Mouse (Mus musculus): ENCODE results near the gene Ncs1. TPM values are rescaled to one million over a fixed set of nuclear protein-coding genes. Genes with fewer than 3 reads are reported as not detected.

Gene Ncs1
- polyA plus RNA-seq, 1 experiment: not detected

- Histone ChIP-seq H3K27ac (ENCODE audit: insufficient read depth, low read depth, low read length) (peak overlapping the region; percentile 96), H3K4me1 (ENCODE audit: control insufficient read depth, insufficient read depth, low read length) (peaks cover 73% of the 10 kb centered on the region), H3K4me3 (ENCODE audit: insufficient read depth, low read depth, low read length) (no peak overlapping the region)
- TF ChIP-seq POLR2A (IDR thresholded peaks at IDR 0.05; ENCODE audit: insufficient read depth, low read depth, low read length) (no peak), CTCF (IDR thresholded peaks at IDR 0.05; ENCODE audit: insufficient read depth, low read depth, low read length) (no peak)
- WGBS: 18% methylated on average over 3 of the region's 3 CpGs
These were observed 7.8 kb downstream of the Ncs1 start for GRCm38 (mm10) chr2:31253463-31253862.

GRCm38 (mm10) chr2:31254806-31255205, 9.2 kb downstream of the Ncs1 start:
- Histone ChIP-seq H3K4me1 (ENCODE audit: control insufficient read depth, insufficient read depth, low read length) (peaks cover 81% of the 10 kb centered on the region), H3K4me3 (ENCODE audit: insufficient read depth, low read depth, low read length) (no peak overlapping the region), H3K27ac (ENCODE audit: insufficient read depth, low read depth, low read length) (peak overlapping the region; percentile 96)
- 80% methylated on average over 3 of the region's 3 CpGs for WGBS
- TF ChIP-seq POLR2A (IDR thresholded peaks at IDR 0.05; ENCODE audit: insufficient read depth, low read depth, low read length): no peak

- peak overlapping the region; percentile 17; the same call in 1 of the 2 replicates for H3K4me3 ChIP-seq (ENCODE audit: insufficient read depth, low read depth, low read length)
- H3K4me1 ChIP-seq (ENCODE audit: control insufficient read depth, insufficient read depth, low read length): peaks cover 78% of the 10 kb centered on the region
- peak overlapping the region; percentile 96 for H3K27ac ChIP-seq (ENCODE audit: insufficient read depth, low read depth, low read length)
- 8% methylated on average over 21 of the region's 21 CpGs for WGBS
- TF ChIP-seq POLR2A (IDR thresholded peaks at IDR 0.05; ENCODE audit: insufficient read depth, low read depth, low read length): no peak
- no peak for TF ChIP-seq CTCF (IDR thresholded peaks at IDR 0.05; ENCODE audit: insufficient read depth, low read depth, low read length)
These were observed 10.6 kb downstream of the Ncs1 start for GRCm38 (mm10) chr2:31255952-31256938.

- TF ChIP-seq POLR2A (IDR thresholded peaks at IDR 0.05; ENCODE audit: insufficient read depth, low read depth, low read length) (no peak), CTCF (IDR thresholded peaks at IDR 0.05; ENCODE audit: insufficient read depth, low read depth, low read length) (no peak)
- peaks cover 83% of the 10 kb centered on the region for H3K4me1 ChIP-seq (ENCODE audit: control insufficient read depth, insufficient read depth, low read length)
- H3K4me3 ChIP-seq (ENCODE audit: insufficient read depth, low read depth, low read length): peak overlapping the region; percentile 17; the same call in 1 of the 2 replicates
- 10% methylated on average over 6 of the region's 6 CpGs for WGBS
- peak overlapping the region; percentile 96 for H3K27ac ChIP-seq (ENCODE audit: insufficient read depth, low read depth, low read length)
These were observed 11.5 kb downstream of the Ncs1 start for GRCm38 (mm10) chr2:31257096-31257495.

- Histone ChIP-seq H3K27ac (ENCODE audit: insufficient read depth, low read depth, low read length) (peak overlapping the region; percentile 96), H3K4me1 (ENCODE audit: control insufficient read depth, insufficient read depth, low read length) (peaks cover 93% of the 10 kb centered on the region), H3K4me3 (ENCODE audit: insufficient read depth, low read depth, low read length) (peak overlapping the region; percentile 46)
- 13% methylated on average over 22 of the region's 22 CpGs for WGBS
- TF ChIP-seq CTCF (IDR thresholded peaks at IDR 0.05; ENCODE audit: insufficient read depth, low read depth, low read length) (no peak), POLR2A (IDR thresholded peaks at IDR 0.05; ENCODE audit: insufficient read depth, low read depth, low read length) (no peak)
These were observed 13.2 kb downstream of the Ncs1 start for GRCm38 (mm10) chr2:31258609-31259366.

- Histone ChIP-seq H3K27ac (ENCODE audit: insufficient read depth, low read depth, low read length) (peak overlapping the region; percentile 96; the same call in 1 of the 2 replicates), H3K4me1 (ENCODE audit: control insufficient read depth, insufficient read depth, low read length) (peaks cover 93% of the 10 kb centered on the region), H3K4me3 (ENCODE audit: insufficient read depth, low read depth, low read length) (peak overlapping the region; percentile 46)
- 36% methylated on average over 9 of the region's 9 CpGs for WGBS
- TF ChIP-seq CTCF (IDR thresholded peaks at IDR 0.05; ENCODE audit: insufficient read depth, low read depth, low read length): no peak
- TF ChIP-seq POLR2A (IDR thresholded peaks at IDR 0.05; ENCODE audit: insufficient read depth, low read depth, low read length): no peak
These were observed 13.8 kb downstream of the Ncs1 start for GRCm38 (mm10) chr2:31259367-31259920.

- 67% methylated on average over 8 of the region's 8 CpGs for WGBS
- H3K4me3 ChIP-seq (ENCODE audit: insufficient read depth, low read depth, low read length): no peak overlapping the region
- peak overlapping the region; percentile 77 for H3K27ac ChIP-seq (ENCODE audit: insufficient read depth, low read depth, low read length)
- TF ChIP-seq CTCF (IDR thresholded peaks at IDR 0.05; ENCODE audit: insufficient read depth, low read depth, low read length) (no peak), POLR2A (IDR thresholded peaks at IDR 0.05; ENCODE audit: insufficient read depth, low read depth, low read length) (no peak)
- H3K4me1 ChIP-seq (ENCODE audit: control insufficient read depth, insufficient read depth, low read length): peaks cover 93% of the 10 kb centered on the region
These were observed 14.9 kb downstream of the Ncs1 start for GRCm38 (mm10) chr2:31260549-31260948.

GRCm38 (mm10) chr2:31263039-31263461, 17.4 kb downstream of the Ncs1 start:
- no peak for TF ChIP-seq CTCF (IDR thresholded peaks at IDR 0.05; ENCODE audit: insufficient read depth, low read depth, low read length)
- no peak for TF ChIP-seq POLR2A (IDR thresholded peaks at IDR 0.05; ENCODE audit: insufficient read depth, low read depth, low read length)
- no peak overlapping the region for H3K4me3 ChIP-seq (ENCODE audit: insufficient read depth, low read depth, low read length)
- H3K4me1 ChIP-seq (ENCODE audit: control insufficient read depth, insufficient read depth, low read length): peaks cover 91% of the 10 kb centered on the region
- WGBS: 19% methylated on average over 8 of the region's 8 CpGs
- H3K27ac ChIP-seq (ENCODE audit: insufficient read depth, low read depth, low read length): peak overlapping the region; percentile 97
